Mouse (Mus musculus) forebrain, embryonic 16.5 days (tissue): ENCODE data around the gene Gm17349. TPM values are rescaled to one million over a fixed set of nuclear protein-coding genes. Genes with fewer than 3 reads are reported as not detected.

Experiments used
- ATAC-seq: fragments of 200-750 bp; cut with Nextera tagmentation; 2 replicates; pipeline ENCODE4 v1.8.0; 2017; ENCODE audit warnings: mild to moderate bottlenecking, moderate library complexity
- H3K27ac ChIP-seq: fragments of 300-500 bp; sonication (generic); 2 replicates; pipeline ENCODE4 v1.5.1; 2014; ENCODE audit warnings: low read length, control low read depth
- H3K27me3 ChIP-seq: fragments of 300-500 bp; sonication (generic); replicated peaks from 2 replicates; pipeline ENCODE4 v1.6.1; 2014; ENCODE audit warnings: low read length; ENCODE audit not compliant: control insufficient read depth, insufficient read depth
- H3K36me3 ChIP-seq: fragments of 300-500 bp; sonication (generic); 2 replicates; pipeline ENCODE4 v1.6.1; 2014; ENCODE audit not compliant: control insufficient read depth, insufficient read depth
- H3K4me1 ChIP-seq: fragments of 300-500 bp; sonication (generic); replicated peaks from 2 replicates; pipeline ENCODE4 v1.6.1; 2014; ENCODE audit warnings: low read length; ENCODE audit not compliant: control insufficient read depth, insufficient read depth
- H3K4me2 ChIP-seq: fragments of 300-500 bp; sonication (generic); 2 replicates; pipeline ENCODE4 v1.6.1; 2014; ENCODE audit warnings: mild to moderate bottlenecking, low read length, control low read depth
- H3K4me3 ChIP-seq: fragments of 300-500 bp; sonication (generic); replicated peaks from 2 replicates; pipeline ENCODE4 v1.5.1; 2014; ENCODE audit warnings: mild to moderate bottlenecking, low read length, control low read depth
- H3K9ac ChIP-seq: fragments of 300-500 bp; sonication (generic); replicated peaks from 2 replicates; pipeline ENCODE4 v1.6.1; 2014; ENCODE audit warnings: low read depth, low read length, control low read depth
- H3K9me3 ChIP-seq: fragments of 300-500 bp; sonication (generic); 2 replicates; pipeline ENCODE4 v1.6.1; 2016; ENCODE audit warnings: low read length; ENCODE audit not compliant: control insufficient read depth
- WGBS: fragments of 180-500 bp; shearing (Covaris S2); extraction: QIAGEN DNeasy Blood & Tissue Kit; methylation state at CpG from one replicate; pipeline ENCODE4 v1.1.7; 2014; 5-methylcytosine and 5-hydroxymethylcytosine counted together
- polyA plus RNA-seq: library from polyadenylated mRNA; unstranded; fragments of >200 nt; fragmentation: Nextera tagmentation; extraction: Ambion mirVana; gene quantifications from 2 replicates; pipeline ENCODE4 v1.2.1, GENCODE M21; 2015

The Gm17349 gene
- polyA plus RNA-seq, 1 experiment from 2014 or later = not detected

DNA sequence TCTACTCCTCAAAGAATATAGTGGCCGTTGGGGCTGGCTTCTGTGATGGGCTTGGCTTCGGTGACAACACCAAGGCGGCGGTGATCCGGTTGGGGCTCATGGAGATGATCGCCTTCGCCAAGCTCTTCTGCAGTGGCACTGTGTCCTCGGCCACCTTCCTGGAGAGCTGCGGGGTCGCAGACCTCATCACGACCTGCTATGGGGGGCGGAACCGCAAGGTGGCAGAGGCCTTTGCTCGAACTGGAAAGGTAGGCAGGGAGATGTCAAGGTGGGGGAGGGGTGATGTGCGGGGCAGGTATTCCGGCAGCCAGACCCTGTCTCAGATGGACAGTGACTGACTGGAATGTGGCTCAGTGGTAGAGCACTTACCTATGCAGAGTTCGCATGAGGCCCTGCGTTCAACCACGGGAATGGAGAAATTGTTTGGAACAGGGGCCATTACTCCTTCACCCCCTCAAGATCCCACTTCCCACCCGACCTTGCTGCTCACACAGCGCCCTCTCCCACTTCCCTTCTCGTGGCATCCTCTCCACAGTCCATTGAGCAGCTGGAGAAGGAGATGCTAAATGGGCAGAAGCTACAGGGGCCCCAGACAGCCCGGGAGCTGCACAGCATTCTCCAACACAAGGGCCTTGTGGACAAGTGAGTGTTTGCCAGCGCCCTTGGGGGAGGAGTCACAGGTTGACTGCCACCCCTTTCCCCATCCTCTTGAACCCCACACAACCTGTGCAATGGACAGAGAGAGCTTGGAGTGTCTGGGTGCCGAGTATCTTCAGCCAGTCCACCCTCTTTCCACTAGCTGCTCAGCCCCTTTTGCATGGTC, 16.8 kb upstream of the Gm17349 start:
- Histone ChIP-seq H3K27ac (no peak overlapping the region), H3K4me1 (peaks cover 33% of the 10 kb centered on the region), H3K4me3 (no peak overlapping the region), H3K9ac (no peak overlapping the region), H3K27me3 (no peaks in the 10 kb centered on the region), H3K36me3 (no peaks in the 10 kb centered on the region; the same call in 1 of the 2 replicates), H3K4me2 (no peak overlapping the region), H3K9me3 (no peaks in the 10 kb centered on the region)
- 82% methylated on average over 25 of the region's 25 CpGs for WGBS
- ATAC-seq = no peak

GRCm38 (mm10) chr15:99719865-99720264, 14.6 kb upstream of the Gm17349 start:
- 85% methylated on average over 8 of the region's 8 CpGs for WGBS
- Histone ChIP-seq H3K4me3 (no peak overlapping the region), H3K36me3 (no peaks in the 10 kb centered on the region; the same call in 1 of the 2 replicates), H3K4me2 (no peak overlapping the region), H3K4me1 (peaks cover 41% of the 10 kb centered on the region), H3K9me3 (no peaks in the 10 kb centered on the region), H3K27me3 (no peaks in the 10 kb centered on the region), H3K9ac (no peak overlapping the region), H3K27ac (no peak overlapping the region)
- no peak for ATAC-seq

DNA sequence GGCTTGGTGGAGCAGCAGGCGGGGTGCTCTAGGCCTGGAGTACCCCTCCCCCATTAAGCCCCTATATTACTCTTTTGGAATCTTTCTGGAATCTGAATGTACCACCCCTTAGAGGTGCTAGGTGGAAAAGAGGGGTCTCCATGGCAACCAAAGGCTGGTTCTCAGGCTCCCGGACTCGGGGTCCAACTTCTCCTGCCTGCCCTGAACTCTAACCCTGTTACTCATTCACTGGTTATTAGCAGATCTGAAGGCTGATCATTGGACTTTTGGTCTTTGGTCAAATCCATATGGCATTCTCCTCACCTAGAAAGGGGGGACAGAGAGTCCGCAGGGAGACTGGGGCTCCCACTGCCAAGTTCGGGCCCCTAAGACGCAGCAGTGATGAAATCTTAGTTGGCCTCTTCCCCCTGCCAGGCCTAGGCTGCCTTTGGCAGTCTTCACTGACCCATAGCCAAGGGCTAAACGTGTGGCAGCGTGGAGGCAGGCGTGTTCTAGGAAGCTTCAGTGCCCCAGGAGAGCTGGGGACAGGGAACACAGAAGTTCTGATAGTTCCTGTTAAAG, 13.3 kb upstream of the Gm17349 start:
- Histone ChIP-seq H3K4me2 (no peak overlapping the region), H3K27ac (no peak overlapping the region), H3K4me3 (no peak overlapping the region), H3K36me3 (peaks cover 4% of the 10 kb centered on the region), H3K9me3 (no peaks in the 10 kb centered on the region), H3K27me3 (no peaks in the 10 kb centered on the region), H3K4me1 (peaks cover 27% of the 10 kb centered on the region), H3K9ac (no peak overlapping the region)
- 80% methylated on average over 9 of the region's 9 CpGs for WGBS
- ATAC-seq = no peak

DNA sequence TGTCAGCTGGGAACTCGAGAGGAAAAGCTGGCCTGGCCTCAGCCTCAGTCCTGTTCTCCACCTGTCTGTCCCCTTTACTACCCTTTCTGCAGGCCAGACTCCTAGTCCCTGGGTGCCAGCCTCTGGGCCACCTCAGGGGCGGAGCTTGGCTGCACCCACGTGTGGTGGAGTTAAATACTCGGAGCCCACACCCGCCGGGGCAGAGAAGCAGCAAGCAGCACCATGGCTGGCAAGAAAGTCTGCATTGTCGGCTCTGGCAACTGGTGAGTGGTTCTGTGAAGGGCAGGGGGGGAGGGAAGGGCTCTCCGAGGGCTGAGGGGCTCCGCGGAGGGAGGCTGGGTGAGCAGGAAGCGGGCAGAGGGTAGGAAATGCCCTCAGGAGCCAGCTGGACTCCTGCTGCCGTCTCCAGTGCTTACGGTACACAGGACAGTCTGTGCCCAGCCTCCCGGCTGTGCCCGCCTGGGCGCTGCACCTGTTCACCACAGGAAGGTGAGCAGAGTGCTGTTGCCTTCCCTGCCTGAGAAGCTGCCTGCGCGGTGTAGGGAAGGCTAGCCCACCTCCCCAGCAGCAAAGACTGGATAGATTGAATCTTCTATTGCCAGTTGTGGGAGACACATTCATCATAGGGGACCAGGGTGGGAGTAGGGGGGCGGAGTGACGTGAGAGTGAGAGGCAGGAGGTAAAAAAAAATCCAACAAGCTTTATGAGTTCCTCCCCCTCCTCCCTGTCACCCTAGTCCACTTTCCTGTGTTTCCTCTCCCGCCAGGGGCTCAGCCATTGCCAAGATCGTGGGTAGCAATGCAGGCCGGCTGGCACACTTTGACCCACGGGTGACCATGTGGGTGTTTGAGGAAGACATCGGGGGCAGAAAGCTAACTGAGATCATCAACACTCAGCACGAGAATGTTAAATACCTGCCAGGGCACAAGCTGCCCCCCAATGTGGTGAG, 12.4 kb upstream of the Gm17349 start, which contains the start of gene Gpd1:
Gene Gpd1, plus strand, starts transcription at position 130 of the 949 bp plus-strand sequence.
- H3K27me3 ChIP-seq = no peaks in the 10 kb centered on the region
- H3K4me3 ChIP-seq = no peak within 1 kb of the TSS
- H3K9ac ChIP-seq = peak within 1 kb of the TSS; percentile 32; the same call in 1 of the 2 replicates
- peak within 1 kb of the TSS; percentile 82 for H3K27ac ChIP-seq
- no peak for ATAC-seq
- WGBS = 60% methylated on average over 26 of the region's 26 CpGs
- peaks cover 13% of the 10 kb centered on the region for H3K36me3 ChIP-seq
- H3K4me1 ChIP-seq = peaks cover 25% of the 10 kb centered on the region
- H3K4me2 ChIP-seq = no peak within 1 kb of the TSS
- no peaks in the 10 kb centered on the region for H3K9me3 ChIP-seq

DNA sequence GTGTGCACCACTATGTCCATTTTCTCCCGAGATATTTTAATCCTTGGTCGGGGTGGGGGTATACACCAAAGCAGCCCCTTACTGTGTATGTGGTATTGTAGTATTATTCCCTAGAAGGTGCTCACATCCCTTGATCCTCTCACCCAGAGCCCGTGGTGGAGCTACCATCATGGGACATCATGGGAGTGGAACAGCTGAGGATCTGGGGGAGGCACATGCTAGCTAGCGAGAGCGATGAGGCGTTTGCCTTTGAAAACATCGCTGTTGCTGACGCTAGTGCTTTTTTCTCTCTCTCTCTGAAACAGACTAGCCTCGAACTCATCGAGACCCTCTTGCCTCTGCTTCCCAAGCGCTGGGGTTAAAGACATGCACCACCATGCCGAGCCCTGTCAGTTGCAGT, 11.5 kb upstream of the Gm17349 start:
- Histone ChIP-seq H3K9ac (no peak overlapping the region), H3K27me3 (no peaks in the 10 kb centered on the region), H3K4me1 (peaks cover 25% of the 10 kb centered on the region), H3K4me3 (no peak overlapping the region), H3K36me3 (peaks cover 18% of the 10 kb centered on the region), H3K9me3 (no peaks in the 10 kb centered on the region), H3K27ac (peak overlapping the region; percentile 82), H3K4me2 (no peak overlapping the region)
- WGBS = 90% methylated on average over 12 of the region's 12 CpGs
- ATAC-seq = no peak

DNA sequence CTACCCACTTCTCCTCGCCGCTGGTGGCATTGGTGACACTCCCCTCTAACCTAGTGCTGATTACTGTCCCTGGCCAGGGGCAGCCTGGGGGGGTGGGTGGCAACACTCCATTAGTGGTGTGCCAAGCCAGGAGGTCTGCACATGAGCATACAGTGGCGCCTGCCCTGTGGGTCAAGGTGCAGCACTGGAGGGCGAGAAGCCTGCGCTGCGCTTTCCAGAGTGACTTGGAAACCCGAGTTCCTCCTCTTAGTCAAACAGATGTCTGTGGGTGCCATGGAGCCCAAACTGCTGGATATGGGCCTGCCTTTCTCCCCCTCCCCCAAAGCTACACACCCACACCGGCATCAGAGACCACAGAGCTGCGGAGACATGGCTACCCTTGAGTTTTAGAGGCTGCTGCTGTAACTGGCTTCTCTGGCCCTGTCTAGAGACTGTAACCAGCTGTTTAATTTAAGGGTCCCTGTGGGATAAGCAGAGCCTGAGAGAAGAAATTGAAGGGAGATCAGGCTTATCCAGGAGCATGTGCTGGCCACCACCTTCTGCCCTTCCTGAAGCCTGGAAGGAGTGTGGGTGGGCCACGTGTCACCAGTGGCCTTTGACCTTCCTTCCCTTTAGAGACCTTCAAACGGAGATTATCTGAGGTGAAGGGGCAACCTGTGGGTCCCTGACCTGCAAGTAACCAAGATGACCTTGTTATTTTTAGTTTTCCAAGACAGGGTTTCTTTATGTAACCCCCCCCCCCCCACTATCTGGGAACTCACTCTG, 10.9 kb upstream of the Gm17349 start:
- H3K27me3 ChIP-seq = no peaks in the 10 kb centered on the region
- no peak overlapping the region for H3K4me2 ChIP-seq
- WGBS = 64% methylated on average over 11 of the region's 11 CpGs
- no peak overlapping the region for H3K4me3 ChIP-seq
- peak overlapping the region; percentile 82 for H3K27ac ChIP-seq
- H3K36me3 ChIP-seq = peaks cover 23% of the 10 kb centered on the region
- no peaks in the 10 kb centered on the region for H3K9me3 ChIP-seq
- H3K4me1 ChIP-seq = peaks cover 25% of the 10 kb centered on the region
- ATAC-seq = peak; percentile 3; the same call in 1 of the 2 replicates
- H3K9ac ChIP-seq = no peak overlapping the region

DNA sequence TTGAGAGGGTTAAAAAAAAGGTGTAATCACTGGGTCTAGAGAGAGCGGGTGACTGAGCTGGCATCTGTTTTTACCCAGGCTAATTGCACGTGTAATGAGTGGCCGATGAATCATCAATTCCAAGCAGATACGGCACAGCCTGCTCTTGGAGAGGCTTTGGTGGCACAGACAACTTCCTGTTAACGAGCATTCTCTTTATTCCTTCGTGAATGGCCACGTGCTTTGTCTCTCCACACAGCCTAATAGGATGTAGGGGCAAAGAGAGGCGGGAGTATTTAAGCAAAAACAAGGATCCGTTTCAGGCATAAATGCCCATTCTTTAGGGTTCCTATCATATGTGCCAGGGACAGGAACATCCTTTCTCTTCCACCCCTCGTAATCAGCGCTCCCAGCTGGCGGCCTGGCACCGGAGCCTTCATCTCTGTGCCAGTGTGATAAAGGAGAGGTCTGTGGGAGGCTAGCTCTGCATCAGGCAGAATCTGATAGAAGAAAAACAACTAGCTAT, 10.1 kb upstream of the Gm17349 start:
- Histone ChIP-seq H3K36me3 (peaks cover 30% of the 10 kb centered on the region), H3K9ac (no peak overlapping the region; the same call in 1 of the 2 replicates), H3K27me3 (no peaks in the 10 kb centered on the region), H3K27ac (peak overlapping the region; percentile 82), H3K4me1 (peaks cover 25% of the 10 kb centered on the region), H3K4me2 (no peak overlapping the region), H3K4me3 (no peak overlapping the region), H3K9me3 (no peaks in the 10 kb centered on the region)
- ATAC-seq = peak; percentile 71
- WGBS = 17% methylated on average over 13 of the region's 13 CpGs

GRCm38 (mm10) chr15:99714858-99715257, 9.6 kb upstream of the Gm17349 start:
- Histone ChIP-seq H3K27ac (peak overlapping the region; percentile 82), H3K9me3 (no peaks in the 10 kb centered on the region), H3K4me3 (no peak overlapping the region), H3K36me3 (peaks cover 33% of the 10 kb centered on the region), H3K27me3 (no peaks in the 10 kb centered on the region), H3K9ac (no peak overlapping the region), H3K4me1 (peaks cover 25% of the 10 kb centered on the region), H3K4me2 (no peak overlapping the region)
- peak; percentile 39 for ATAC-seq
- WGBS = 53% methylated on average over 7 of the region's 7 CpGs
